Mouse (Mus musculus): ENCODE data around the gene Cdc6. TPM values are rescaled to one million over a fixed set of nuclear protein-coding genes. Genes with fewer than 3 reads are reported as not detected.
A peak's percentile ranks its signal among the peaks of the same experiment; 100 is the strongest.

The Cdc6 gene
- total RNA-seq (2014; rRNA removed) (2.2 and 2.3 TPM in 2 replicates), polyA plus RNA-seq (2015; fragmentation: Nextera tagmentation; extraction: Ambion mirVana) (1.3 and 1.7 TPM in 2 replicates)

GRCm38 (mm10) chr11:98907437-98908173 is at the start of gene Cdc6:
TSS of gene Cdc6 (plus strand) at chr11:98907801.
- H3K27me3 ChIP-seq (ENCODE audit: insufficient read depth, low read length), result no peaks in the 10 kb centered on the region
- ATAC-seq (peak; percentile 98), DNase-seq (peak; percentile 96)
- H3K9me3 ChIP-seq (ENCODE audit: low read length), result no peaks in the 10 kb centered on the region
- no peak for TF ChIP-seq CTCF (IDR thresholded peaks at IDR 0.05; ENCODE audit: low read depth)
- no peaks in the 10 kb centered on the region for H3K4me1 ChIP-seq (ENCODE audit: insufficient read depth)
- H3K4me3 ChIP-seq (ENCODE audit: low read depth, low read length), result peak within 1 kb of the TSS; percentile 45
- peak within 1 kb of the TSS; percentile 66 for H3K27ac ChIP-seq (ENCODE audit: low read depth, low read length)
- peaks cover 8% of the 10 kb centered on the region; the same call in 1 of the 2 replicates for H3K36me3 ChIP-seq (ENCODE audit: insufficient read depth)
- H3K4me2 ChIP-seq (ENCODE audit: low read depth), result peak within 1 kb of the TSS; percentile 90
- WGBS, result under 1% methylated on average over 49 of the region's 49 CpGs
- H3K9ac ChIP-seq, result peak within 1 kb of the TSS; percentile 26; the same call in 1 of the 2 replicates

- peak; percentile 89 for TF ChIP-seq CTCF (IDR thresholded peaks at IDR 0.05; ENCODE audit: low read depth)
- no peak overlapping the region for H3K4me3 ChIP-seq (ENCODE audit: low read depth, low read length)
- peak; percentile 91 for DNase-seq
Measured at GRCm38 (mm10) chr11:98858759-98859731, 48.6 kb upstream of the Cdc6 start.

GRCm38 (mm10) chr11:98863028-98863750 is 44.4 kb upstream of the Cdc6 start, which contains the start of gene Wipf2:
TSS of gene Wipf2 (plus strand) at chr11:98863638.
- 7% methylated on average over 39 of the region's 41 CpGs for WGBS
- peak; percentile 92 for ATAC-seq
- peak within 1 kb of the TSS; percentile 66 for H3K4me2 ChIP-seq (ENCODE audit: low read depth)
- H3K27me3 ChIP-seq (ENCODE audit: insufficient read depth, low read length), result no peaks in the 10 kb centered on the region
- TF ChIP-seq CTCF (IDR thresholded peaks at IDR 0.05; ENCODE audit: low read depth), result peak; percentile 84
- peak within 1 kb of the TSS; percentile 64 for H3K9ac ChIP-seq
- H3K27ac ChIP-seq (ENCODE audit: low read depth, low read length), result peak within 1 kb of the TSS; percentile 93
- peaks cover 7% of the 10 kb centered on the region; the same call in 1 of the 2 replicates for H3K4me1 ChIP-seq (ENCODE audit: insufficient read depth)
- H3K4me3 ChIP-seq (ENCODE audit: low read depth, low read length), result peak within 1 kb of the TSS; percentile 70
- H3K9me3 ChIP-seq (ENCODE audit: low read length), result no peaks in the 10 kb centered on the region
- DNase-seq, result peak; percentile 98
- H3K36me3 ChIP-seq (ENCODE audit: insufficient read depth), result peaks cover 8% of the 10 kb centered on the region

More at GRCm38 (mm10) chr11:98858759-98859731, 48.6 kb upstream of the Cdc6 start:
- ATAC-seq, result peak; percentile 55
- H3K36me3 ChIP-seq (ENCODE audit: insufficient read depth), result no peaks in the 10 kb centered on the region
- WGBS, result 34% methylated on average over 14 of the region's 14 CpGs
- H3K4me1 ChIP-seq (ENCODE audit: insufficient read depth), result peaks cover 7% of the 10 kb centered on the region; the same call in 1 of the 2 replicates
- no peaks in the 10 kb centered on the region for H3K9me3 ChIP-seq (ENCODE audit: low read length)
- no peak overlapping the region for H3K9ac ChIP-seq
- H3K4me2 ChIP-seq (ENCODE audit: low read depth), result no peak overlapping the region
- H3K27me3 ChIP-seq (ENCODE audit: insufficient read depth, low read length), result no peaks in the 10 kb centered on the region
- H3K27ac ChIP-seq (ENCODE audit: low read depth, low read length), result no peak overlapping the region

DNA sequence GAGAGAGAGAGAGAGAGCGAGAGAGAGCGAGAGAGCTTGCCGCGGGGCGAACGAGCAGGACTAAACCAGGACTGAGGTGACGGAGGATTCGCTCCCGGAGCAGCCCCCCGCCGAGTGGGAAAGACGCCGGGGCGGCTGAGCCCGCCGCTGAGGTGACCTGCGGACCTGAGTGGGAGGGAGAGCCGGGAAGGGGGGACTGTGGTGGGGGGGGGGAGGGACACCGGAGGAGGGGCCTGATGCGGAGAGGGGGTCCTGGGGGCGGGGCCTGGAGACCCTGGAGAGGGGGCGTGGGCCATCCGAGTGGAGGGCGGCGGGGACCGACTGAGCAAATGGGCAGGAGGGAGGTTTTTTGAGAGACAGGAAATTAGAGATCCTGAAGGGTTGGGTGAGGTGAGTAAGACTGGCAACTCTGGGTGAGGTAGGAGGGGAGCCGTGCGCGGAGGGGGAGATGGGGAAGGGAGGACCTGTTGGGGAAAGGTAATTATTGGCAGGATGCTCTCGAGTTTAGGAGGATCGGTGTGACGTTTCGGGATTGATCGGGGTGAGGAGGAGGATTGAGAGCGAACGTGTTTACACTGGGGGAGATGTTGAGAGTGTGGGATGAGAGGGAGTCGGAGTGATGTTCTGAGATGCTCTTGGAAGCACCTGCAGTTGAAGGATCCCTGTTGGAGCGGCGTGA is 43.7 kb upstream of the Cdc6 start:
- TF ChIP-seq CTCF (IDR thresholded peaks at IDR 0.05; ENCODE audit: low read depth), result no peak
- peaks cover 7% of the 10 kb centered on the region; the same call in 1 of the 2 replicates for H3K4me1 ChIP-seq (ENCODE audit: insufficient read depth)
- WGBS, result under 1% methylated on average over 37 of the region's 39 CpGs
- no peaks in the 10 kb centered on the region for H3K27me3 ChIP-seq (ENCODE audit: insufficient read depth, low read length)
- no peaks in the 10 kb centered on the region for H3K9me3 ChIP-seq (ENCODE audit: low read length)
- peaks cover 11% of the 10 kb centered on the region for H3K36me3 ChIP-seq (ENCODE audit: insufficient read depth)
- peak overlapping the region; percentile 70 for H3K4me3 ChIP-seq (ENCODE audit: low read depth, low read length)
- ATAC-seq, result peak; percentile 68
- H3K9ac ChIP-seq, result peak overlapping the region; percentile 64
- DNase-seq, result peak; percentile 78
- H3K27ac ChIP-seq (ENCODE audit: low read depth, low read length), result peak overlapping the region; percentile 93
- H3K4me2 ChIP-seq (ENCODE audit: low read depth), result peak overlapping the region; percentile 66

- WGBS, result 39% methylated on average over 12 of the region's 12 CpGs
Measured at GRCm38 (mm10) chr11:98867293-98867692, 40.3 kb upstream of the Cdc6 start.

More at GRCm38 (mm10) chr11:98867293-98867692, 40.3 kb upstream of the Cdc6 start:
- no peak overlapping the region for H3K27ac ChIP-seq (ENCODE audit: low read depth, low read length)
- H3K36me3 ChIP-seq (ENCODE audit: insufficient read depth), result peaks cover 19% of the 10 kb centered on the region
- H3K4me1 ChIP-seq (ENCODE audit: insufficient read depth), result peaks cover 7% of the 10 kb centered on the region; the same call in 1 of the 2 replicates
- no peaks in the 10 kb centered on the region for H3K9me3 ChIP-seq (ENCODE audit: low read length)
- H3K4me2 ChIP-seq (ENCODE audit: low read depth), result no peak overlapping the region
- TF ChIP-seq CTCF (IDR thresholded peaks at IDR 0.05; ENCODE audit: low read depth), result no peak
- ATAC-seq (no peak), DNase-seq (no peak)
- no peaks in the 10 kb centered on the region for H3K27me3 ChIP-seq (ENCODE audit: insufficient read depth, low read length)
- no peak overlapping the region; the same call in 1 of the 2 replicates for H3K9ac ChIP-seq
- no peak overlapping the region for H3K4me3 ChIP-seq (ENCODE audit: low read depth, low read length)
